In the genomic region with DNA sequence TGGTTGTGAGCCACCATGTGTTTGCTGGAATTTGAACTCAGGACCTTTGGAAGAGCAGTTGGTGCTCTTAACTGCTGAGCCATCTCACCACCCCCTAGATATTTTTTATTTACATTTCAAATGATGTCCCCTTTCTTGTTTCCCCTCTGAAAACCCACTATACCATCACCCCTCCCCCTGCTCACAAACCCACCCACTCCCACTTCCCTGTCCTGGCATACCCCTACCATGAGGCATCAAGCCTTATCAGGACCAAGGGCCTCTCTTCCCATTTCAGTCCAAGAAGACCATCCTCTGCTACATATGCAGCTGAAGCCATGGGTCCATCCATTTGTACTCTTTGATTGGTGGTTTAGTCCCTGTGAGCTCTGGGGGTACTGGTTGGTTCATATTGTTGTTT, we compare ENCODE assay signal across 18 mouse cellular contexts. TPM values are rescaled to one million over a fixed set of nuclear protein-coding genes. Genes with fewer than 3 reads are reported as not detected.
DNase-seq lines count a peak whose midpoint lies in the region; TF ChIP-seq lines count a peak whose summit lies in the region.
"Not testable (repeated sequence)": the region's sequence is repeated elsewhere in the genome, so short reads cannot be mapped to it uniquely, and the experiment has no call there.
"Had no signal": no experiment of that assay in that cellular context is flagged by ENCODE, and none has a peak within 500 bp of the region (broad histone marks: within the 10 kb centered on the region; RNA-seq: fewer than 3 reads in every experiment).

No protein-coding gene starts in this region.

- H3K36me3 ChIP-seq in kidney, adult 2 months (ENCODE audit: control insufficient read depth, insufficient read depth, low read length), result not testable (repeated sequence)

- not testable (repeated sequence) for TF ChIP-seq POLR2A in kidney, adult 2 months (IDR thresholded peaks at IDR 0.05; ENCODE audit: low read depth, low read length)

- peak; percentile 35 for DNase-seq in gastrocnemius, adult 2 months
- peak; percentile 55 to 71 for DNase-seq in gastrocnemius, postnatal 4 days (ENCODE audit: low spot score in 2 of 2)
- peak; percentile 33 for DNase-seq in kidney, adult 2 months
- peak; percentile 66 for DNase-seq in lung, postnatal 10 days
- DNase-seq in testis, postnatal 14 days (ENCODE audit: low spot score), result peak; percentile 50
- peak; percentile 81 for DNase-seq in urinary bladder, postnatal 10 days (ENCODE audit: low spot score)

- H3K4me1 ChIP-seq in kidney, adult 2 months (ENCODE audit: control insufficient read depth, insufficient read depth, low read length), result not testable (repeated sequence)

- not testable (repeated sequence) for TF ChIP-seq CTCF in gastrocnemius, adult 2 months (IDR thresholded peaks at IDR 0.05); kidney, adult 2 months (conservative IDR thresholded peaks at IDR 0.05; ENCODE audit: insufficient read depth, insufficient read length, low read depth, low read length)

- H3K27ac ChIP-seq in gastrocnemius, adult 2 months; kidney, adult 2 months (ENCODE audit: insufficient read depth, low read depth, low read length): not testable (repeated sequence)

- intact Hi-C loops in gastrocnemius, adult 2 months (cut with DNase I), result not testable (repeated sequence)

- H3K4me3 ChIP-seq in gastrocnemius, adult 2 months; kidney, adult 2 months (ENCODE audit: insufficient read depth, low read depth, low read length): not testable (repeated sequence)

- H3K27me3 ChIP-seq in kidney, adult 2 months (replicated peaks; ENCODE audit: control insufficient read depth, insufficient read depth, low read length), result not testable (repeated sequence)

RNA-seq across cellular contexts. Expression of a gene that starts 36.2 kb away (rescaled TPM):
- under 1 TPM in 1 of 2 experiments, not detected in 1; 0.98 TPM for total RNA-seq in gastrocnemius, adult 2 months (2021)
- total RNA-seq in gastrocnemius, postnatal 4 days (2021), result under 1 TPM; 0.26 to 0.47 TPM
- polyA plus RNA-seq in kidney, adult 2 months (2012; rRNA removed), result not detected in 2 replicates
- total RNA-seq: CH12.LX; forebrain, postnatal 0 days; gastrocnemius, adult 18-20 months; granulocyte monocyte progenitor cell, adult 5-6 weeks had no signal
- polyA plus RNA-seq: activated CD4-positive, CD25-positive, alpha-beta regulatory T cell, adult 4 months; embryonic facial prominence, embryonic 10.5 days; embryonic facial prominence, embryonic 14.5 days; forebrain, embryonic 13.5 days; forebrain, postnatal 0 days; heart, embryonic 13.5 days; heart, postnatal 0 days; hindbrain, embryonic 16.5 days; Patski had no signal
